ENCODE assay signal across 8 mouse cellular contexts in genomic region chr10:50592355-50593293, GRCm38 (mm10). TPM values are rescaled to one million over a fixed set of nuclear protein-coding genes. Genes with fewer than 3 reads are reported as not detected.
DNase-seq lines count a peak whose midpoint lies in the region; ATAC-seq and TF ChIP-seq lines count a peak whose summit lies in the region.

TSS of gene Ascc3 (plus strand) at chr10:50592669.

- H3K27me3 ChIP-seq in heart, embryonic 11.5 days (ENCODE audit: control insufficient read depth, insufficient read depth, low read length), result no peaks in the 10 kb centered on the region
- no peaks in the 10 kb centered on the region for H3K27me3 ChIP-seq in kidney, embryonic 16.5 days (ENCODE audit: insufficient read depth, low read length)
- H3K27me3 ChIP-seq in liver, adult 2 months (ENCODE audit: control insufficient read depth, insufficient read depth, low read length), result no peaks in the 10 kb centered on the region
- no peaks in the 10 kb centered on the region for H3K27me3 ChIP-seq in myocyte (ENCODE audit: control insufficient read depth, insufficient read depth, insufficient read length)
- H3K27me3 ChIP-seq in splenic B cell, adult 2 months (ENCODE audit: control insufficient read depth, insufficient read depth, low read length, poor library complexity, severe bottlenecking), result no peaks in the 10 kb centered on the region

- H3K9me3 ChIP-seq in heart, embryonic 11.5 days (replicated peaks; ENCODE audit: control insufficient read depth, low read length), result no peaks in the 10 kb centered on the region
- no peaks in the 10 kb centered on the region for H3K9me3 ChIP-seq in kidney, embryonic 16.5 days (ENCODE audit: low read length)

- under 1% methylated on average over 71 of the region's 79 CpGs for WGBS in heart, embryonic 11.5 days (ENCODE audit: insufficient replicate concordance)
- under 1% methylated on average over 77 of the region's 79 CpGs for WGBS in kidney, embryonic 16.5 days
- WGBS in liver, adult 2 months, result under 1% methylated on average over 78 of the region's 79 CpGs

- no peaks in the 10 kb centered on the region for H3K36me3 ChIP-seq in heart, embryonic 11.5 days (ENCODE audit: control insufficient read depth, insufficient read depth, low read length)
- H3K36me3 ChIP-seq in kidney, embryonic 16.5 days (ENCODE audit: insufficient read depth, low read length), result no peaks in the 10 kb centered on the region
- H3K36me3 ChIP-seq in liver, adult 2 months (ENCODE audit: control insufficient read depth, insufficient read depth, low read length), result no peaks in the 10 kb centered on the region
- no peaks in the 10 kb centered on the region for H3K36me3 ChIP-seq in myocyte (ENCODE audit: control insufficient read depth, insufficient read depth)
- no peaks in the 10 kb centered on the region for H3K36me3 ChIP-seq in splenic B cell, adult 2 months (ENCODE audit: control insufficient read depth, insufficient read depth, low read length, poor library complexity, severe bottlenecking)

- H3K27ac ChIP-seq in heart, embryonic 11.5 days (ENCODE audit: low read depth, low read length), result peak within 1 kb of the TSS; percentile 86
- H3K27ac ChIP-seq in kidney, embryonic 16.5 days (ENCODE audit: low read length), result peak within 1 kb of the TSS; percentile 92
- peak within 1 kb of the TSS; percentile 85 for H3K27ac ChIP-seq in liver, adult 2 months (replicated peaks; ENCODE audit: insufficient read depth, low read depth, low read length)

- TF ChIP-seq POLR2A in liver, adult 2 months (IDR thresholded peaks at IDR 0.05; ENCODE audit: extremely low read depth, insufficient read depth, low read length), result peak; percentile 75
- TF ChIP-seq POLR2A in myocyte (IDR thresholded peaks at IDR 0.05; ENCODE audit: insufficient read length, low read depth), result peak; percentile 88

- H3K79me2 ChIP-seq in liver, adult 2 months (ENCODE audit: control insufficient read depth, insufficient read depth, low read length), result peaks cover 5% of the 10 kb centered on the region; the same call in 1 of the 2 replicates
- H3K79me2 ChIP-seq in myocyte (ENCODE audit: control insufficient read depth, insufficient read depth), result peaks cover 49% of the 10 kb centered on the region

- peak; percentile 94 to 96 for DNase-seq in B cell, adult 2 months
- DNase-seq in brain, adult 2 months (ENCODE audit: low read depth, low spot score), result peak; percentile 93
- DNase-seq in liver, adult 2 months (ENCODE audit: extremely low read depth, low read depth, low spot score), result peak; percentile 85
- peak; percentile 94 for DNase-seq in splenic B cell, adult 2 months (ENCODE audit: low read depth, low spot score)

- peak within 1 kb of the TSS; percentile 63 for H3K4me2 ChIP-seq in heart, embryonic 11.5 days
- peak within 1 kb of the TSS; percentile 69 for H3K4me2 ChIP-seq in kidney, embryonic 16.5 days (replicated peaks; ENCODE audit: low read depth, low read length)
- peak within 1 kb of the TSS; percentile 72 for H3K4me2 ChIP-seq in myocyte (ENCODE audit: low read depth)

- no peak for TF ChIP-seq CTCF in liver, adult 2 months (IDR thresholded peaks at IDR 0.05; ENCODE audit: low read depth, low read length)

- peak within 1 kb of the TSS; percentile 71 for H3K4me3 ChIP-seq in heart, embryonic 11.5 days (ENCODE audit: low read depth, low read length)
- peak within 1 kb of the TSS; percentile 81 for H3K4me3 ChIP-seq in kidney, embryonic 16.5 days (ENCODE audit: low read length)
- peak within 1 kb of the TSS; percentile 79 for H3K4me3 ChIP-seq in liver, adult 2 months (ENCODE audit: insufficient read depth, low read depth, low read length)
- H3K4me3 ChIP-seq in myocyte, result peak within 1 kb of the TSS; percentile 60

- peak; percentile 96 for ATAC-seq in erythroblast, adult 5-6 weeks (replicated peaks; ENCODE audit: low FRiP score, poor library complexity, severe bottlenecking)
- peak; percentile 99 for ATAC-seq in heart, embryonic 11.5 days (replicated peaks; ENCODE audit: insufficient number of reproducible peaks, low FRiP score, low TSS enrichment)
- peak; percentile 99 for ATAC-seq in kidney, embryonic 16.5 days (ENCODE audit: low FRiP score, low TSS enrichment)

- no peaks in the 10 kb centered on the region for H3K4me1 ChIP-seq in heart, embryonic 11.5 days (ENCODE audit: control insufficient read depth, insufficient read depth, low read length)
- H3K4me1 ChIP-seq in kidney, embryonic 16.5 days (ENCODE audit: insufficient read depth, low read length), result peaks cover 3% of the 10 kb centered on the region; the same call in 1 of the 2 replicates
- peaks cover 2% of the 10 kb centered on the region; the same call in 1 of the 2 replicates for H3K4me1 ChIP-seq in liver, adult 2 months (ENCODE audit: control insufficient read depth, insufficient read depth, low read length)

- peak within 1 kb of the TSS; percentile 81 for H3K9ac ChIP-seq in heart, embryonic 11.5 days (ENCODE audit: low read depth, low read length)
- peak within 1 kb of the TSS; percentile 88 for H3K9ac ChIP-seq in kidney, embryonic 16.5 days (replicated peaks; ENCODE audit: low read length)
- H3K9ac ChIP-seq in liver, adult 2 months (ENCODE audit: low read depth, low read length), result peak within 1 kb of the TSS; percentile 91

- H3ac ChIP-seq in myocyte (ENCODE audit: control insufficient read depth, insufficient read length), result peak within 1 kb of the TSS; percentile 29

TF ChIP-seq in myocyte, 11 proteins besides CTCF, POLR2A, EP300 and RAD21:
- peak; percentile 20 for TF ChIP-seq USF1 (IDR thresholded peaks at IDR 0.05; ENCODE audit: low read depth)
- peak; percentile 83 for TF ChIP-seq POLR2AphosphoS2 (IDR thresholded peaks at IDR 0.05; ENCODE audit: insufficient read length, low read depth)
- no peak for TF ChIP-seq TCF12 (IDR thresholded peaks at IDR 0.05; ENCODE audit: insufficient read depth, poor library complexity, severe bottlenecking)
- TF ChIP-seq REST (IDR thresholded peaks at IDR 0.05; ENCODE audit: insufficient read depth, insufficient read length), result no peak
- TF ChIP-seq E2F4 (IDR thresholded peaks at IDR 0.05; ENCODE audit: insufficient read depth), result no peak
- TF ChIP-seq MYOG (IDR thresholded peaks at IDR 0.05; ENCODE audit: control insufficient read depth in 1 of 3, insufficient read depth in 1 of 3, insufficient read length in 2 of 3, low read depth in 2 of 3), result peak in 2 of 3 experiments; percentile 65 to 73
- TF ChIP-seq MYOD1 (IDR thresholded peaks at IDR 0.05; ENCODE audit: control insufficient read depth in 1 of 3, insufficient read length in 2 of 3, low read depth in 2 of 3), result peak in 1 of 3 experiments; percentile 48
- TF ChIP-seq MAX (IDR thresholded peaks at IDR 0.05; ENCODE audit: low read depth), result no peak
- peak; percentile 0 for TF ChIP-seq TCF3 (IDR thresholded peaks at IDR 0.05; ENCODE audit: insufficient read length, low read depth)
- TF ChIP-seq CEBPB (IDR thresholded peaks at IDR 0.05; ENCODE audit: insufficient read depth, poor library complexity, severe bottlenecking), result peak; percentile 61; the same call in 1 of the 2 replicates
- TF ChIP-seq SRF (IDR thresholded peaks at IDR 0.05; ENCODE audit: control insufficient read depth, insufficient read length, low read depth), result peak; percentile 59

RNA-seq across cellular contexts. Expression of gene Ascc3, which starts in this region (rescaled TPM):
- 32.5 and 48.5 TPM in 2 replicates for total RNA-seq in erythroblast, adult 5-6 weeks (2015; ENCODE audit: low replicate concordance)
- total RNA-seq in erythroblast, adult 5-6 weeks (2017; ENCODE audit: low replicate concordance), result 31.3 and 38.3 TPM in 2 replicates
- 22.2 and 28.8 TPM in 2 replicates for polyA plus RNA-seq in heart, embryonic 11.5 days (2014; fragmentation: Nextera tagmentation; extraction: Ambion mirVana)
- polyA plus RNA-seq in kidney, embryonic 16.5 days (2015; fragmentation: Nextera tagmentation; extraction: Ambion mirVana), result 14.4 and 18.9 TPM in 2 replicates
- total RNA-seq in liver, adult 2 months (2014; rRNA removed), result 38.5 and 39.3 TPM in 2 replicates
- polyA plus RNA-seq in liver, adult 2 months (2012; rRNA removed), result 9.0 and 11.8 TPM in 2 replicates
- 7.2 TPM for polyA plus RNA-seq in myocyte (2012; fragmentation: generic; extraction: Trizol)

Comparison
In these comparisons a context has a peak if more than half of its experiments do, and no peak if none do; other contexts are left out.
1. Peak in every context shown above with its lines: DNase-seq, ATAC-seq, H3K4me3 ChIP-seq and H3K27ac ChIP-seq.